Mouse (Mus musculus): ENCODE measurements around the gene Cstf1.

DNA sequence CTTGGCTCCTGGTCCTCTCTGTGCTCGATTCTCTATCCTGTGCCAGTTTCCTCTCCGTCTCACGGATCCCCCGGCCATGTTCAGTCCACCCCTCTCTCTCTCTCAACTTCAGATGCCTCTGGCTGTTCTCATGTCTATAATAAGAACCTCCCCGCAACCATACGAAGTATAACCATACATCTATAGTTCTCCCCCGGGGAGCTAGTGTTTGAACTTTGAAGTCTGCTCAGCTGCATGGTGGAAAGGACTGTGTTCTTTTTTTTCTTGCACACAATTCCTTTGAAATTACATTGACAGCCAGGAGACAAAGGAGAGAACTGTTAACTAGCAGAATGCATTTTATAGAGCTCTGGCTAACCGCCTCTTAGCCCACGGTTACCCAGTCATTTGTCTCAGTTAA, 15.7 kb upstream of the Cstf1 start:
- TF ChIP-seq CTCF (IDR thresholded peaks at IDR 0.05) (no peak), EP300 (IDR thresholded peaks at IDR 0.05) (no peak)
